Mouse (Mus musculus): ENCODE results near the gene Ascl5. TPM values are rescaled to one million over a fixed set of nuclear protein-coding genes. Genes with fewer than 3 reads are reported as not detected.

Gene Ascl5
- polyA plus RNA-seq, 1 experiment, result not detected

GRCm38 (mm10) chr1:136040452-136040851 is 10.2 kb upstream of the Ascl5 start:
- 39% methylated on average over 11 of the region's 11 CpGs for WGBS
- TF ChIP-seq POLR2A (IDR thresholded peaks at IDR 0.05; ENCODE audit: borderline replicate concordance, control insufficient read depth, low read depth, low read length) (no peak), CTCF (IDR thresholded peaks at IDR 0.05; ENCODE audit: control insufficient read depth, insufficient read depth, low read length) (no peak)
- Histone ChIP-seq H3K4me3 (replicated peaks; ENCODE audit: control insufficient read depth, low read depth, low read length) (no peak overlapping the region), H3K27ac (ENCODE audit: control insufficient read depth, insufficient read depth, low read depth, low read length, poor library complexity) (no peak overlapping the region), H3K4me1 (ENCODE audit: control insufficient read depth, insufficient read depth, low read length) (no peaks in the 10 kb centered on the region)

GRCm38 (mm10) chr1:136040874-136041273 is 9.7 kb upstream of the Ascl5 start:
- H3K27ac ChIP-seq (ENCODE audit: control insufficient read depth, insufficient read depth, low read depth, low read length, poor library complexity), result no peak overlapping the region
- 39% methylated on average over 4 of the region's 4 CpGs for WGBS
- no peak overlapping the region for H3K4me3 ChIP-seq (replicated peaks; ENCODE audit: control insufficient read depth, low read depth, low read length)
- H3K4me1 ChIP-seq (ENCODE audit: control insufficient read depth, insufficient read depth, low read length), result no peaks in the 10 kb centered on the region
- TF ChIP-seq POLR2A (IDR thresholded peaks at IDR 0.05; ENCODE audit: borderline replicate concordance, control insufficient read depth, low read depth, low read length) (no peak), CTCF (IDR thresholded peaks at IDR 0.05; ENCODE audit: control insufficient read depth, insufficient read depth, low read length) (no peak)

GRCm38 (mm10) chr1:136045774-136046173 is 4.8 kb upstream of the Ascl5 start:
- no peaks in the 10 kb centered on the region for H3K4me1 ChIP-seq (ENCODE audit: control insufficient read depth, insufficient read depth, low read length)
- 22% methylated on average over 4 of the region's 4 CpGs for WGBS
- TF ChIP-seq POLR2A (IDR thresholded peaks at IDR 0.05; ENCODE audit: borderline replicate concordance, control insufficient read depth, low read depth, low read length) (no peak), CTCF (IDR thresholded peaks at IDR 0.05; ENCODE audit: control insufficient read depth, insufficient read depth, low read length) (peak; percentile 82)
- no peak overlapping the region for H3K4me3 ChIP-seq (replicated peaks; ENCODE audit: control insufficient read depth, low read depth, low read length)
- H3K27ac ChIP-seq (ENCODE audit: control insufficient read depth, insufficient read depth, low read depth, low read length, poor library complexity), result no peak overlapping the region

GRCm38 (mm10) chr1:136047432-136047831 is 3.2 kb upstream of the Ascl5 start:
- 15% methylated on average over 2 of the region's 2 CpGs for WGBS
- Histone ChIP-seq H3K4me1 (ENCODE audit: control insufficient read depth, insufficient read depth, low read length) (no peaks in the 10 kb centered on the region), H3K4me3 (replicated peaks; ENCODE audit: control insufficient read depth, low read depth, low read length) (no peak overlapping the region), H3K27ac (ENCODE audit: control insufficient read depth, insufficient read depth, low read depth, low read length, poor library complexity) (no peak overlapping the region)
- no peak for TF ChIP-seq POLR2A (IDR thresholded peaks at IDR 0.05; ENCODE audit: borderline replicate concordance, control insufficient read depth, low read depth, low read length)
- peak; percentile 38; the same call in 1 of the 2 replicates for TF ChIP-seq CTCF (IDR thresholded peaks at IDR 0.05; ENCODE audit: control insufficient read depth, insufficient read depth, low read length)

GRCm38 (mm10) chr1:136047894-136048293 is 2.7 kb upstream of the Ascl5 start:
- WGBS, result 51% methylated on average over 9 of the region's 9 CpGs
- TF ChIP-seq POLR2A (IDR thresholded peaks at IDR 0.05; ENCODE audit: borderline replicate concordance, control insufficient read depth, low read depth, low read length) (no peak), CTCF (IDR thresholded peaks at IDR 0.05; ENCODE audit: control insufficient read depth, insufficient read depth, low read length) (no peak)
- no peak overlapping the region for H3K27ac ChIP-seq (ENCODE audit: control insufficient read depth, insufficient read depth, low read depth, low read length, poor library complexity)
- no peaks in the 10 kb centered on the region for H3K4me1 ChIP-seq (ENCODE audit: control insufficient read depth, insufficient read depth, low read length)
- no peak overlapping the region for H3K4me3 ChIP-seq (replicated peaks; ENCODE audit: control insufficient read depth, low read depth, low read length)

- 2% methylated on average over 36 of the region's 36 CpGs for WGBS
- Histone ChIP-seq H3K27ac (ENCODE audit: control insufficient read depth, insufficient read depth, low read depth, low read length, poor library complexity) (no peak overlapping the region), H3K4me1 (ENCODE audit: control insufficient read depth, insufficient read depth, low read length) (no peaks in the 10 kb centered on the region), H3K4me3 (replicated peaks; ENCODE audit: control insufficient read depth, low read depth, low read length) (no peak overlapping the region)
- TF ChIP-seq CTCF (IDR thresholded peaks at IDR 0.05; ENCODE audit: control insufficient read depth, insufficient read depth, low read length) (no peak), POLR2A (IDR thresholded peaks at IDR 0.05; ENCODE audit: borderline replicate concordance, control insufficient read depth, low read depth, low read length) (no peak)
These were observed 360 bp downstream of the Ascl5 start for GRCm38 (mm10) chr1:136051013-136051315.

- no peak overlapping the region for H3K4me3 ChIP-seq (replicated peaks; ENCODE audit: control insufficient read depth, low read depth, low read length)
- H3K27ac ChIP-seq (ENCODE audit: control insufficient read depth, insufficient read depth, low read depth, low read length, poor library complexity), result no peak overlapping the region
- TF ChIP-seq CTCF (IDR thresholded peaks at IDR 0.05; ENCODE audit: control insufficient read depth, insufficient read depth, low read length) (0 out of 2 replicates have a peak, but pooled peaks have one; percentile 3), POLR2A (IDR thresholded peaks at IDR 0.05; ENCODE audit: borderline replicate concordance, control insufficient read depth, low read depth, low read length) (no peak)
- H3K4me1 ChIP-seq (ENCODE audit: control insufficient read depth, insufficient read depth, low read length), result no peaks in the 10 kb centered on the region
- WGBS, result 3% methylated on average over 6 of the region's 6 CpGs
These were observed 861 bp downstream of the Ascl5 start for GRCm38 (mm10) chr1:136051465-136051864.

GRCm38 (mm10) chr1:136052547-136052946 is 1.9 kb downstream of the Ascl5 start, which contains the start of gene Cacna1s:
Cacna1s (plus strand) TSS chr1:136052750.
- TF ChIP-seq CTCF (IDR thresholded peaks at IDR 0.05; ENCODE audit: control insufficient read depth, insufficient read depth, low read length) (no peak), POLR2A (IDR thresholded peaks at IDR 0.05; ENCODE audit: borderline replicate concordance, control insufficient read depth, low read depth, low read length) (no peak)
- H3K4me3 ChIP-seq (replicated peaks; ENCODE audit: control insufficient read depth, low read depth, low read length), result no peak within 1 kb of the TSS
- 59% methylated on average over 11 of the region's 11 CpGs for WGBS
- H3K27ac ChIP-seq (ENCODE audit: control insufficient read depth, insufficient read depth, low read depth, low read length, poor library complexity), result no peak within 1 kb of the TSS
- H3K4me1 ChIP-seq (ENCODE audit: control insufficient read depth, insufficient read depth, low read length), result no peaks in the 10 kb centered on the region

- Histone ChIP-seq H3K4me3 (replicated peaks; ENCODE audit: control insufficient read depth, low read depth, low read length) (no peak overlapping the region), H3K27ac (ENCODE audit: control insufficient read depth, insufficient read depth, low read depth, low read length, poor library complexity) (no peak overlapping the region), H3K4me1 (ENCODE audit: control insufficient read depth, insufficient read depth, low read length) (no peaks in the 10 kb centered on the region)
- 69% methylated on average over 3 of the region's 3 CpGs for WGBS
- TF ChIP-seq CTCF (IDR thresholded peaks at IDR 0.05; ENCODE audit: control insufficient read depth, insufficient read depth, low read length) (no peak), POLR2A (IDR thresholded peaks at IDR 0.05; ENCODE audit: borderline replicate concordance, control insufficient read depth, low read depth, low read length) (no peak)
These were observed 5.2 kb downstream of the Ascl5 start for GRCm38 (mm10) chr1:136055771-136056170.
